ENCODE assay signal across 19 mouse cellular contexts in the genomic region with DNA sequence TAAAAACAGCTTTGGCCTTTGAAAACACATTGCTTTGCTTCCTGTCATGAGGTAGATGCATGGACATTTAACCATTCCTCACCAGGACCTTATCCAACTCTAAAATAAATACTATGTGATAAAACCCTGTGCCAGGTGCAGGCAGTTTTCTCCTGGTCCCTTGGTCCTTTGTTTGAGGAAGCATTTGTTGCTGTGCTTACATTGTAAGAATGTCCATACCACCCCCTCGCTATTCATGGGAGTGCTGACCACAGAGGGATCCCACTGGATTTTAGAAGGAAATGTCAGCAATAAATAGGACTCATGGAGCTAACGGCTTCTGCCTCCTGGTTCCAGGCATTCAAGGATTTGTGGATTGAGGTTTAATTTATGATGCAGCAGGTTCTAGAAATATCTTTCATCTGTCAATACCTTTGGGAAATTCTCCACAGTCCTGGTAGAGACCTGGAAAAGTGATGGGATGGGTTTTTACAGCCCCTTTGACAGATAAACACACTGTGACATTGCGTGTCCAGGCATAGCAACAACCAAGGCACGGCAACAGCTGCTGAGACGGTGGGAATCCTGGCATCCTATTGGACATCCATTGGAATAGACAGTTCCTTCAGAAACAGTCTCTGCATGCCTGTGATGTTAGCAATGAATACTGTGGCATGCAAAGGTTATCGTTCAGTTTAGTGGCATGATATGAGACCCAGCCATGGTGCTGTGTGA.
DNase-seq lines count a peak whose midpoint lies in the region; ATAC-seq and TF ChIP-seq lines count a peak whose summit lies in the region.
"Had no signal": no experiment of that assay in that cellular context is flagged by ENCODE, and none has a peak within 500 bp of the region (broad histone marks: within the 10 kb centered on the region; RNA-seq: fewer than 3 reads in every experiment).

No protein-coding gene starts in this region.

- no peak overlapping the region for H3K4me2 ChIP-seq in hindbrain, postnatal 0 days (ENCODE audit: low read depth, low read length)
- no peak overlapping the region for H3K4me2 ChIP-seq in forebrain, embryonic 12.5 days
- H3K4me2 ChIP-seq in midbrain, postnatal 0 days (ENCODE audit: low read depth, low read length, poor library complexity, severe bottlenecking), result no peak overlapping the region
- H3K4me2 ChIP-seq: embryonic facial prominence, embryonic 12.5 days; heart, embryonic 12.5 days; limb, embryonic 15.5 days had no signal

- TF ChIP-seq CTCF in hindbrain, postnatal 0 days (IDR thresholded peaks at IDR 0.05; ENCODE audit: low read depth), result no peak
- no peak for TF ChIP-seq CTCF in midbrain, postnatal 0 days (IDR thresholded peaks at IDR 0.05)

- no peak overlapping the region for H3K9ac ChIP-seq in hindbrain, postnatal 0 days (replicated peaks; ENCODE audit: low read length)
- H3K9ac ChIP-seq in forebrain, embryonic 12.5 days, result no peak overlapping the region
- H3K9ac ChIP-seq in midbrain, postnatal 0 days (replicated peaks; ENCODE audit: low read length, poor library complexity, severe bottlenecking), result no peak overlapping the region
- H3K9ac ChIP-seq: embryonic facial prominence, embryonic 12.5 days; heart, embryonic 12.5 days; limb, embryonic 15.5 days; liver, postnatal 0 days had no signal

- no peaks in the 10 kb centered on the region for H3K9me3 ChIP-seq in hindbrain, postnatal 0 days (ENCODE audit: low read length)
- H3K9me3 ChIP-seq in hindbrain, embryonic 10.5 days, result no peaks in the 10 kb centered on the region
- no peaks in the 10 kb centered on the region for H3K9me3 ChIP-seq in forebrain, embryonic 12.5 days
- H3K9me3 ChIP-seq in midbrain, postnatal 0 days (ENCODE audit: low read length), result no peaks in the 10 kb centered on the region
- H3K9me3 ChIP-seq: embryonic facial prominence, embryonic 12.5 days; G1E; heart, embryonic 12.5 days; limb, embryonic 15.5 days had no signal

- no peak overlapping the region for H3K4me3 ChIP-seq in hindbrain, postnatal 0 days (ENCODE audit: low read length)
- H3K4me3 ChIP-seq in hindbrain, embryonic 10.5 days, result no peak overlapping the region
- H3K4me3 ChIP-seq in forebrain, embryonic 12.5 days (replicated peaks), result no peak overlapping the region
- no peak overlapping the region for H3K4me3 ChIP-seq in midbrain, postnatal 0 days (ENCODE audit: low read depth, low read length)
- H3K4me3 ChIP-seq: embryonic facial prominence, embryonic 12.5 days; heart, embryonic 12.5 days; limb, embryonic 15.5 days had no signal

- no peak overlapping the region for H3K27ac ChIP-seq in hindbrain, postnatal 0 days
- H3K27ac ChIP-seq in hindbrain, embryonic 10.5 days, result no peak overlapping the region
- H3K27ac ChIP-seq in forebrain, embryonic 12.5 days, result 0 out of 2 replicates have a peak overlapping the region, but pooled peaks have one; percentile 3
- no peak overlapping the region for H3K27ac ChIP-seq in midbrain, postnatal 0 days (ENCODE audit: low read depth, low read length)
- H3K27ac ChIP-seq: embryonic facial prominence, embryonic 12.5 days; limb, embryonic 15.5 days; stomach, postnatal 0 days had no signal

- no peaks in the 10 kb centered on the region; the same call in none of the 2 replicates for H3K4me1 ChIP-seq in hindbrain, postnatal 0 days (ENCODE audit: insufficient read depth, low read length)
- H3K4me1 ChIP-seq in hindbrain, embryonic 10.5 days (replicated peaks), result no peaks in the 10 kb centered on the region
- H3K4me1 ChIP-seq in forebrain, embryonic 12.5 days, result peaks cover 12% of the 10 kb centered on the region; the same call in 1 of the 2 replicates
- H3K4me1 ChIP-seq in midbrain, postnatal 0 days (ENCODE audit: insufficient read depth, low read length), result no peaks in the 10 kb centered on the region
- H3K4me1 ChIP-seq: embryonic facial prominence, embryonic 12.5 days; heart, embryonic 12.5 days; limb, embryonic 15.5 days had no signal

- peak; percentile 25 for DNase-seq in hindbrain, postnatal 0 days (ENCODE audit: low spot score)
- DNase-seq in hindbrain, embryonic 10.5 days (ENCODE audit: low spot score), result no peak
- peak; percentile 12 for DNase-seq in mesoderm, embryonic 11.5 days (ENCODE audit: low read depth, low spot score)
- peak; percentile 42 for DNase-seq in midbrain, postnatal 0 days (ENCODE audit: low spot score)
- no peak for DNase-seq in kidney, postnatal 36 days
- DNase-seq in right cerebral cortex, adult 2 months (ENCODE audit: low spot score in 2 of 2), result no peak
- DNase-seq: kidney, adult 18-20 months; kidney, postnatal 14 days; layer of hippocampus, adult 9-11 months; liver, postnatal 0 days; lung, postnatal 36 days; thymus, postnatal 14 days had no signal

- H3K27me3 ChIP-seq in hindbrain, postnatal 0 days (ENCODE audit: insufficient read depth, low read length), result no peaks in the 10 kb centered on the region
- H3K27me3 ChIP-seq in hindbrain, embryonic 10.5 days (ENCODE audit: insufficient read depth, poor library complexity, severe bottlenecking), result no peaks in the 10 kb centered on the region
- 0 out of 2 replicates have a peak, but pooled peaks cover 3% of the 10 kb centered on the region for H3K27me3 ChIP-seq in forebrain, embryonic 12.5 days
- no peaks in the 10 kb centered on the region for H3K27me3 ChIP-seq in midbrain, postnatal 0 days (ENCODE audit: insufficient read depth, low read length)
- H3K27me3 ChIP-seq: embryonic facial prominence, embryonic 12.5 days; heart, embryonic 12.5 days; limb, embryonic 15.5 days had no signal

- 47% methylated on average over 6 of the region's 6 CpGs for WGBS in hindbrain, postnatal 0 days
- 76% methylated on average over 6 of the region's 6 CpGs for WGBS in hindbrain, embryonic 10.5 days
- WGBS in forebrain, embryonic 12.5 days, result 44% methylated on average over 6 of the region's 6 CpGs
- 34% methylated on average over 6 of the region's 6 CpGs for WGBS in midbrain, postnatal 0 days

- H3K36me3 ChIP-seq in hindbrain, postnatal 0 days (ENCODE audit: insufficient read depth, low read length), result no peaks in the 10 kb centered on the region
- no peaks in the 10 kb centered on the region for H3K36me3 ChIP-seq in hindbrain, embryonic 10.5 days
- no peaks in the 10 kb centered on the region for H3K36me3 ChIP-seq in forebrain, embryonic 12.5 days (replicated peaks)
- H3K36me3 ChIP-seq in midbrain, postnatal 0 days (ENCODE audit: insufficient read depth, low read length), result no peaks in the 10 kb centered on the region
- H3K36me3 ChIP-seq: embryonic facial prominence, embryonic 12.5 days; G1E; heart, embryonic 12.5 days; limb, embryonic 15.5 days had no signal

- no peak for ATAC-seq in hindbrain, postnatal 0 days
- ATAC-seq in forebrain, embryonic 12.5 days (ENCODE audit: low FRiP score), result 0 out of 2 replicates have a peak, but pooled peaks have one; percentile 17
- ATAC-seq in midbrain, postnatal 0 days (ENCODE audit: low FRiP score), result no peak
- ATAC-seq: CD4-positive, CD25-positive, alpha-beta regulatory T cell, adult 4 months; liver, postnatal 0 days had no signal

Comparison
In these comparisons a context has a peak if more than half of its experiments do, and no peak if none do; other contexts are left out.
1. DNase-seq: peak in hindbrain, postnatal 0 days (single experiment), mesoderm, embryonic 11.5 days (single experiment) and midbrain, postnatal 0 days (single experiment); none in hindbrain, embryonic 10.5 days (single experiment), kidney, postnatal 36 days (0 of 2) and right cerebral cortex, adult 2 months (0 of 2).